Mouse (Mus musculus) erythroblast, embryonic 14.5 days (primary cell): Measurements from ENCODE around the gene Bmp2k.

Experiments used
- GATA1 ChIP-seq: IDR thresholded peaks from 2 replicates; pipeline ENCODE4 v1.6.1; 2012; ENCODE audit warnings: low read length, inconsistent platforms, mixed read lengths
- TAL1 ChIP-seq: IDR thresholded peaks from 3 replicates; pipeline ENCODE4 v1.6.1; 2012; ENCODE audit warnings: low read length, inconsistent platforms, mixed read lengths

DNA sequence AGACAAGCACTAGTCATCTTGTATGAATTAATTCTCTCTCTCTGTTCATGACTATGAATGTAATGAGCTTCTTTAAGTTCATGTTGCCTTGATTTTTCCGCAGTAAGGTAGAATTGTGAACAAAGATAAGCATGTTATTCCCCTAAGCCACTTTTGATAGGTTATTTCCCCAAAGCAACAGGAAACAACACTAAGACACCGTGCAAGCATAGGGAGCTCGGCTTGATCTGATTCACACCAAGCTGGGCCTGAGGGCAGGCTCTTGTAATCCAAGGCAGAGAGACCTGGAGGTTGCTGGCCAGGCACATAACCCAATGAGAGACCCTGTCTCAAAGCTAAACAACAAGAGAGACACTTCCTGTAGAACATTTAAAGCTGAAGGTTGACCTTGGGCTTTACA lies 21.3 kb upstream of the Bmp2k start:
- TF ChIP-seq TAL1: no peak
- no peak for TF ChIP-seq GATA1
